Mouse (Mus musculus) left cerebral cortex, postnatal 10 days (tissue): ENCODE measurements around the gene Hsd17b13. TPM values are rescaled to one million over a fixed set of nuclear protein-coding genes. Genes with fewer than 3 reads are reported as not detected.
"Not testable (repeated sequence)": the region's sequence is repeated elsewhere in the genome, so short reads cannot be mapped to it uniquely, and the experiment has no call there.

Source experiments
- DNase-seq, 2 experiments: peaks; one replicate each; pipeline ENCODE4 v3.0.0; 2021 to 2022; ENCODE audit warnings: low spot score in 2 of 2, mixed read lengths in 1 of 2; ENCODE audit errors: extremely low spot score in 1 of 2
- intact Hi-C: fragments of 180-260 bp; cut with DNase I; formaldehyde crosslinking; loops from one replicate; pipeline ENCODE4 v1.15.1; 2025
- total RNA-seq, 2 experiments: library from RNA; stranded (reverse); gene quantifications; 2 replicates each; pipeline ENCODE4 v1.2.3; 2021

Gene Hsd17b13
- total RNA-seq, 2 experiments from 2014 or later: 1.3 to 1.9 TPM

GRCm38 (mm10) chr5:103994669-103995068, 17.5 kb upstream of the Hsd17b13 start:
- intact Hi-C loops: loop anchor here (5.0 kb wide), 1 partner anchor 343 kb away; no protein-coding TSS in a partner anchor
- no peak for DNase-seq

GRCm38 (mm10) chr5:103993601-103994000, 16.4 kb upstream of the Hsd17b13 start:
- DNase-seq: no peak
- intact Hi-C loops: no loop called here

GRCm38 (mm10) chr5:103992831-103993230, 15.6 kb upstream of the Hsd17b13 start:
- intact Hi-C loops: no loop called here

GRCm38 (mm10) chr5:103980705-103981560, 3.7 kb upstream of the Hsd17b13 start:
- DNase-seq: no peak
- intact Hi-C loops: no loop called here

More at GRCm38 (mm10) chr5:103992831-103993230, 15.6 kb upstream of the Hsd17b13 start:
- DNase-seq: no peak

- DNase-seq: no peak
- intact Hi-C loops: no loop called here
Measured at GRCm38 (mm10) chr5:103977907-103978570, 829 bp upstream of the Hsd17b13 start.

GRCm38 (mm10) chr5:103975736-103976135, 1.5 kb downstream of the Hsd17b13 start:
- DNase-seq: no peak

GRCm38 (mm10) chr5:103972801-103973200, 4.4 kb downstream of the Hsd17b13 start:
- intact Hi-C loops: no loop called here

More at GRCm38 (mm10) chr5:103975736-103976135, 1.5 kb downstream of the Hsd17b13 start:
- intact Hi-C loops: no loop called here

GRCm38 (mm10) chr5:103972379-103972778, 4.8 kb downstream of the Hsd17b13 start:
- intact Hi-C loops: no loop called here
- no peak for DNase-seq

More at GRCm38 (mm10) chr5:103972801-103973200, 4.4 kb downstream of the Hsd17b13 start:
- DNase-seq: no peak

GRCm38 (mm10) chr5:103971051-103971450, 6.2 kb downstream of the Hsd17b13 start:
- intact Hi-C loops: no loop called here
- no peak for DNase-seq

- no peak for DNase-seq
- intact Hi-C loops: no loop called here
Measured at GRCm38 (mm10) chr5:103962935-103963429, 14.2 kb downstream of the Hsd17b13 start.

- intact Hi-C loops: no loop called here
- DNase-seq: no peak
Measured at GRCm38 (mm10) chr5:103954638-103955037, 22.6 kb downstream of the Hsd17b13 start.

- no peak for DNase-seq
- intact Hi-C loops: no loop called here
Measured at GRCm38 (mm10) chr5:103953135-103954083, 23.8 kb downstream of the Hsd17b13 start.

GRCm38 (mm10) chr5:103950138-103950537, 27.1 kb downstream of the Hsd17b13 start:
- DNase-seq, intact Hi-C loops: not testable (repeated sequence)

GRCm38 (mm10) chr5:103943183-103943582, 34.0 kb downstream of the Hsd17b13 start:
- no peak for DNase-seq
- intact Hi-C loops: no loop called here

- intact Hi-C loops: no loop called here
- no peak for DNase-seq
Measured at GRCm38 (mm10) chr5:103939856-103940255, 37.4 kb downstream of the Hsd17b13 start.

- intact Hi-C loops: no loop called here
- no peak for DNase-seq
Measured at GRCm38 (mm10) chr5:103939350-103939652, 37.9 kb downstream of the Hsd17b13 start.

- intact Hi-C loops: no loop called here
- DNase-seq: no peak
Measured at GRCm38 (mm10) chr5:103938547-103939349, 38.5 kb downstream of the Hsd17b13 start.
